Mouse (Mus musculus): ENCODE data around the gene Zzef1. TPM values are rescaled to one million over a fixed set of nuclear protein-coding genes. Genes with fewer than 3 reads are reported as not detected.

The Zzef1 gene
- polyA plus RNA-seq, 1 experiment = 21.8 TPM

GRCm38 (mm10) chr11:72945875-72946559 is 150.0 kb downstream of the Zzef1 start:
- H3K27ac ChIP-seq (ENCODE audit: insufficient read depth, low read depth, low read length) = peak overlapping the region; percentile 66
- no peaks in the 10 kb centered on the region for H3K36me3 ChIP-seq (ENCODE audit: control insufficient read depth, insufficient read depth, low read length)
- TF ChIP-seq POLR2A (IDR thresholded peaks at IDR 0.05; ENCODE audit: low read depth, low read length) (no peak), CTCF (conservative IDR thresholded peaks at IDR 0.05; ENCODE audit: insufficient read depth, insufficient read length, low read depth, low read length) (no peak)
- no peak overlapping the region for H3K4me3 ChIP-seq (ENCODE audit: insufficient read depth, low read depth, low read length)
- WGBS = 57% methylated on average over 6 of the region's 6 CpGs
- DNase-seq = peak; percentile 54
- H3K27me3 ChIP-seq (replicated peaks; ENCODE audit: control insufficient read depth, insufficient read depth, low read length) = no peaks in the 10 kb centered on the region
- H3K4me1 ChIP-seq (ENCODE audit: control insufficient read depth, insufficient read depth, low read length) = peaks cover 2% of the 10 kb centered on the region; the same call in 1 of the 2 replicates

GRCm38 (mm10) chr11:72946560-72947119 is 150.6 kb downstream of the Zzef1 start:
- DNase-seq = no peak
- H3K27ac ChIP-seq (ENCODE audit: insufficient read depth, low read depth, low read length) = peak overlapping the region; percentile 48
- H3K4me1 ChIP-seq (ENCODE audit: control insufficient read depth, insufficient read depth, low read length) = peaks cover 2% of the 10 kb centered on the region; the same call in 1 of the 2 replicates
- no peaks in the 10 kb centered on the region for H3K36me3 ChIP-seq (ENCODE audit: control insufficient read depth, insufficient read depth, low read length)
- TF ChIP-seq CTCF (conservative IDR thresholded peaks at IDR 0.05; ENCODE audit: insufficient read depth, insufficient read length, low read depth, low read length) (no peak), POLR2A (IDR thresholded peaks at IDR 0.05; ENCODE audit: low read depth, low read length) (no peak)
- H3K4me3 ChIP-seq (ENCODE audit: insufficient read depth, low read depth, low read length) = no peak overlapping the region
- H3K27me3 ChIP-seq (replicated peaks; ENCODE audit: control insufficient read depth, insufficient read depth, low read length) = no peaks in the 10 kb centered on the region
- 54% methylated on average over 6 of the region's 6 CpGs for WGBS

- H3K27me3 ChIP-seq (replicated peaks; ENCODE audit: control insufficient read depth, insufficient read depth, low read length) = no peaks in the 10 kb centered on the region
- no peaks in the 10 kb centered on the region for H3K36me3 ChIP-seq (ENCODE audit: control insufficient read depth, insufficient read depth, low read length)
- no peak for DNase-seq
- no peak overlapping the region for H3K27ac ChIP-seq (ENCODE audit: insufficient read depth, low read depth, low read length)
- peaks cover 9% of the 10 kb centered on the region; the same call in 1 of the 2 replicates for H3K4me1 ChIP-seq (ENCODE audit: control insufficient read depth, insufficient read depth, low read length)
- TF ChIP-seq CTCF (conservative IDR thresholded peaks at IDR 0.05; ENCODE audit: insufficient read depth, insufficient read length, low read depth, low read length) = no peak
- 86% methylated on average over 11 of the region's 11 CpGs for WGBS
- H3K4me3 ChIP-seq (ENCODE audit: insufficient read depth, low read depth, low read length) = no peak overlapping the region
These were observed 151.8 kb downstream of the Zzef1 start for GRCm38 (mm10) chr11:72947840-72948239.

- Histone ChIP-seq H3K27me3 (replicated peaks; ENCODE audit: control insufficient read depth, insufficient read depth, low read length) (no peaks in the 10 kb centered on the region), H3K4me1 (ENCODE audit: control insufficient read depth, insufficient read depth, low read length) (peaks cover 11% of the 10 kb centered on the region), H3K36me3 (ENCODE audit: control insufficient read depth, insufficient read depth, low read length) (no peaks in the 10 kb centered on the region), H3K27ac (ENCODE audit: insufficient read depth, low read depth, low read length) (no peak overlapping the region), H3K4me3 (ENCODE audit: insufficient read depth, low read depth, low read length) (no peak overlapping the region)
- 88% methylated on average over 7 of the region's 7 CpGs for WGBS
- no peak for TF ChIP-seq CTCF (conservative IDR thresholded peaks at IDR 0.05; ENCODE audit: insufficient read depth, insufficient read length, low read depth, low read length)
- TF ChIP-seq POLR2A (IDR thresholded peaks at IDR 0.05; ENCODE audit: low read depth, low read length) = no peak
- DNase-seq = no peak
These were observed 152.2 kb downstream of the Zzef1 start for GRCm38 (mm10) chr11:72948254-72948653.

- WGBS = 35% methylated on average over 22 of the region's 22 CpGs
- H3K27me3 ChIP-seq (replicated peaks; ENCODE audit: control insufficient read depth, insufficient read depth, low read length) = no peaks in the 10 kb centered on the region
- peaks cover 23% of the 10 kb centered on the region; the same call in 1 of the 2 replicates for H3K4me1 ChIP-seq (ENCODE audit: control insufficient read depth, insufficient read depth, low read length)
- no peak overlapping the region for H3K4me3 ChIP-seq (ENCODE audit: insufficient read depth, low read depth, low read length)
- H3K27ac ChIP-seq (ENCODE audit: insufficient read depth, low read depth, low read length) = peak overlapping the region; percentile 36; the same call in 1 of the 2 replicates
- peak; percentile 54 for DNase-seq
- no peaks in the 10 kb centered on the region for H3K36me3 ChIP-seq (ENCODE audit: control insufficient read depth, insufficient read depth, low read length)
- TF ChIP-seq POLR2A (IDR thresholded peaks at IDR 0.05; ENCODE audit: low read depth, low read length) = no peak
- no peak for TF ChIP-seq CTCF (conservative IDR thresholded peaks at IDR 0.05; ENCODE audit: insufficient read depth, insufficient read length, low read depth, low read length)
These were observed 155.3 kb downstream of the Zzef1 start for GRCm38 (mm10) chr11:72951137-72952000.

- no peaks in the 10 kb centered on the region for H3K36me3 ChIP-seq (ENCODE audit: control insufficient read depth, insufficient read depth, low read length)
- H3K4me1 ChIP-seq (ENCODE audit: control insufficient read depth, insufficient read depth, low read length) = peaks cover 23% of the 10 kb centered on the region; the same call in 1 of the 2 replicates
- TF ChIP-seq POLR2A (IDR thresholded peaks at IDR 0.05; ENCODE audit: low read depth, low read length) (no peak), CTCF (conservative IDR thresholded peaks at IDR 0.05; ENCODE audit: insufficient read depth, insufficient read length, low read depth, low read length) (no peak)
- H3K4me3 ChIP-seq (ENCODE audit: insufficient read depth, low read depth, low read length) = no peak overlapping the region
- no peaks in the 10 kb centered on the region for H3K27me3 ChIP-seq (replicated peaks; ENCODE audit: control insufficient read depth, insufficient read depth, low read length)
- WGBS = 29% methylated on average over 3 of the region's 3 CpGs
- peak; percentile 81 for DNase-seq
- peak overlapping the region; percentile 47 for H3K27ac ChIP-seq (ENCODE audit: insufficient read depth, low read depth, low read length)
These were observed 156.2 kb downstream of the Zzef1 start for GRCm38 (mm10) chr11:72952226-72952625.
